Mouse (Mus musculus) hindbrain, embryonic 15.5 days (tissue): Measurements from ENCODE around the gene Bend3. TPM values are rescaled to one million over a fixed set of nuclear protein-coding genes. Genes with fewer than 3 reads are reported as not detected.

Source experiments
- ATAC-seq: fragments of 200-750 bp; cut with Nextera tagmentation; 2 replicates; pipeline ENCODE4 v1.8.0; 2017; ENCODE audit warnings: low read depth, moderate number of reproducible peaks, moderate TSS enrichment; ENCODE audit not compliant: low FRiP score
- H3K27ac ChIP-seq: fragments of 300-500 bp; sonication (generic); replicated peaks from 2 replicates; pipeline ENCODE4 v1.5.1; 2015; ENCODE audit warnings: mild to moderate bottlenecking, inconsistent platforms
- H3K27me3 ChIP-seq: fragments of 300-500 bp; sonication (generic); 2 replicates; pipeline ENCODE4 v1.6.1; 2015; ENCODE audit warnings: control low read depth, inconsistent platforms
- H3K36me3 ChIP-seq: fragments of 300-500 bp; sonication (generic); 2 replicates; pipeline ENCODE4 v1.6.1; 2015; ENCODE audit warnings: control low read depth, inconsistent platforms
- H3K4me1 ChIP-seq: fragments of 300-500 bp; sonication (generic); replicated peaks from 2 replicates; pipeline ENCODE4 v1.6.1; 2015; ENCODE audit warnings: control low read depth, inconsistent platforms
- H3K4me2 ChIP-seq: fragments of 300-500 bp; sonication (generic); 2 replicates; pipeline ENCODE4 v1.6.1; 2015; ENCODE audit warnings: moderate library complexity, mild to moderate bottlenecking, inconsistent platforms
- H3K4me3 ChIP-seq: fragments of 300-500 bp; sonication (generic); 2 replicates; pipeline ENCODE4 v1.5.1; 2015; ENCODE audit warnings: mild to moderate bottlenecking, inconsistent platforms
- H3K9ac ChIP-seq: fragments of 300-500 bp; sonication (generic); 2 replicates; pipeline ENCODE4 v1.6.1; 2015; ENCODE audit warnings: inconsistent platforms
- H3K9me3 ChIP-seq: fragments of 300-500 bp; sonication (generic); 2 replicates; pipeline ENCODE4 v1.6.1; 2016; ENCODE audit warnings: control low read depth, inconsistent platforms
- WGBS: fragments of 180-500 bp; shearing (Covaris S2); methylation state at CpG from one replicate; pipeline ENCODE4 v1.1.7; 2015; 5-methylcytosine and 5-hydroxymethylcytosine counted together
- polyA plus RNA-seq: library from polyadenylated mRNA; unstranded; fragments of >200 nt; fragmentation: Nextera tagmentation; extraction: Ambion mirVana; gene quantifications from 2 replicates; pipeline ENCODE4 v1.2.1, GENCODE M21; 2015

The Bend3 gene
- polyA plus RNA-seq, 1 experiment from 2014 or later: 4.3 TPM

DNA sequence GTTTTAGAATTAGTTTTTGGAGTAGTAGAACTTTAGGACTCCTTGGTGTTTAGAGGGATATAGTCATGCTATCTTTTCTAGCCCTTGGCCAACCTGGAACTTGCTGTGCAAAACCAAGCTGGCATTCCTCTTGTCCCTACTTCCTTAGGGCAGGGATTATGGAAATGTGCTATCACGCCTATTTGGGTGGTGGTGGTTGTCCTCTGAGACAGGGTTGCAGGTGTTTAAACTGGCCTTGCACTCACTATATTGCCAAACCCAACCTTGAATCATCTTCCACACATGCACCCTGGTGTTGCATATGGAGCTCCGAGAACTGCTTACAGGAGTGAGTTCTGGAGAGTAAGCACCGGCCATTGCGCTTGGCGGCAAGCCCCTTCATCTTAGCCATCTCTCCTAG, 3.4 kb downstream of the Bend3 start:
- H3K4me2 ChIP-seq: no peak overlapping the region
- H3K27me3 ChIP-seq: no peaks in the 10 kb centered on the region
- H3K9ac ChIP-seq: no peak overlapping the region
- WGBS: 84% methylated on average over 5 of the region's 5 CpGs
- H3K4me3 ChIP-seq: no peak overlapping the region
- H3K27ac ChIP-seq: no peak overlapping the region
- no peaks in the 10 kb centered on the region for H3K9me3 ChIP-seq
- no peak for ATAC-seq
- H3K36me3 ChIP-seq: no peaks in the 10 kb centered on the region
- H3K4me1 ChIP-seq: peaks cover 36% of the 10 kb centered on the region

DNA sequence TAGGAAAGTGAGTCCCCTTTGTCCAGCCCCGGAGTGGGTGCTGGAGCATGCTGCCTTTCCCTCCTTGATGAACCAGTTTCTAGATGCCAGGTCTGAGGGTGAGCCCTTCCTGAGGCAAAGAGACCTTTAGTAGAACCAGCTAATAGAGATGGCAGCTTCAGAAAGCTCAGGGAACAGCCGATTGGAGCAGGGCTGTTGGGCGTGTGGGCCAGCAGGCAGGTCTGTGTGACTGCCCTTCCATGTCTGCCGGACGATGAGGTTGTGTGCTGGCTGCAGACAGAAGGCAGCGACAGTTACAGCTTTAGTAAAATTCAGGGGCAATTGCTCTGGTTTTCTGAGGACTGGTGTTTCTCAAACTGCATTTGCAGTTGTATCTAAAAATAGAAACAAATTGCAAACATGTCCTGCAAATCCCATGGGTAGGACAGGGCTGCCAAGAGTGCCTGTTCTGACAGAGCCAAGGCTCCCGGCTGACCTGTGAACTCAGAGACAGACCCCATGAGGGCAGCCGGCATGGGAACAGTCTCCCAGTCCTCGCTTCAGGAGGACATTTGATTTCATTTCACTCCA, 4.9 kb downstream of the Bend3 start:
- H3K36me3 ChIP-seq: no peaks in the 10 kb centered on the region
- WGBS: 36% methylated on average over 9 of the region's 9 CpGs
- H3K4me3 ChIP-seq: no peak overlapping the region
- 0 out of 2 replicates have a peak overlapping the region, but pooled peaks have one; percentile 3 for H3K9ac ChIP-seq
- H3K9me3 ChIP-seq: no peaks in the 10 kb centered on the region
- no peaks in the 10 kb centered on the region for H3K27me3 ChIP-seq
- no peak overlapping the region; the same call in 1 of the 2 replicates for H3K27ac ChIP-seq
- peaks cover 26% of the 10 kb centered on the region for H3K4me1 ChIP-seq
- no peak for ATAC-seq
- no peak overlapping the region for H3K4me2 ChIP-seq

DNA sequence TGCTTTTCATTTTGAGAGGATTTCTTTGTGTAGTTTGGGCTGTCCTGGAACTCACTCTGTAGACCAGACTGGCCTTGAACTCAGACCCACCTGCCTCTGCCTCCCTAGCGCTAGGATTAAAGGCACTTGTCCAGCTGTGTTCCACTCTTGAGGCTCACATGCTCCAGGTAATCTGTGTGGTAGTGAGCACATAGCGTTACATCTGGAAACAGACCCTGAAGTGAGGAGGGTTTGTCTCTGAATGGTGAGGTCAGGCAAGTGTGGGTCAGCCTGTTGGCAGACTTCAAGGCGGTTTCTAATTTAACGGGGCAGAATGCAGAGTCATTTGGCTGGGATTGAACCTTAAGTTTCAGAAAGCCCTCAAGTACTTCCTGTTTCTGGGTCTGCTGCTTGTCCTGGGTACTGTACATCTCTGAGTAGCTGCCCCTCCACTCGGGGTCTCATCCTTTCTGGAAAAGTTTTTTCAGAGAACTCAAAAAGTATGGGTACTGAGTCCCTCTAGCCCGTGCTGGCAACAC, 7.2 kb downstream of the Bend3 start:
- Histone ChIP-seq H3K27me3 (no peaks in the 10 kb centered on the region), H3K4me3 (no peak overlapping the region), H3K36me3 (no peaks in the 10 kb centered on the region), H3K4me1 (peaks cover 16% of the 10 kb centered on the region), H3K9ac (no peak overlapping the region), H3K4me2 (no peak overlapping the region), H3K9me3 (no peaks in the 10 kb centered on the region), H3K27ac (no peak overlapping the region)
- WGBS: 94% methylated on average over 6 of the region's 6 CpGs
- no peak for ATAC-seq

DNA sequence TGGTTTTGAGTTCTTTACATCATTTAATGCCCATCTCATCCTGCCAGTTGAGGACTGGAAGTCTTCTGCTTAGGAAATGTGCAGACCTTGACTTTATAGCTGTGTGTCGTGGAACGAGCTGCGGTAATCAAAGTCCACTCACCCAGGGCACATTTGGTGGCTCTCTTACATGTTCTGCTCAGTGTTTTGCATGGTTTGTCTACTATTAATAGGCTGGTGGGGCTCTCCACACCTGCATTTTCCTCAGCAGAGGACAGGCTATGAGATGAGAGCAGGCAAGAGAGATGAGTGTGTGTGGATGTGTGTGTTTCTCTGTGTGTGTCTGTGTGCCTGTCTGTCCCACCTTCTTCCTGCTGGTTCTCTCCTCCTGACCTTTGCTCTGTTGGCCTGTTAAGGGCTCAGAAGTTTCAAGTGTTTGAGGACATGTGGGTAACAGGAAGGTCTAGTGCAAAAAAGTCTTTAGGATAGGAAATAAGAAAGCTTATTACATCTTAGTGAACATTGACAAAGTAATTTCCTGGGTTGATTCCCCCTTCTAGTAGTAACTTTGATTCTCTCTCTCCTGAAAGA, 8.9 kb downstream of the Bend3 start:
- Histone ChIP-seq H3K4me1 (peaks cover 12% of the 10 kb centered on the region), H3K9ac (no peak overlapping the region), H3K27ac (no peak overlapping the region), H3K4me2 (no peak overlapping the region), H3K9me3 (no peaks in the 10 kb centered on the region), H3K36me3 (no peaks in the 10 kb centered on the region), H3K27me3 (no peaks in the 10 kb centered on the region), H3K4me3 (no peak overlapping the region)
- WGBS: 83% methylated on average over 3 of the region's 3 CpGs
- ATAC-seq: no peak

DNA sequence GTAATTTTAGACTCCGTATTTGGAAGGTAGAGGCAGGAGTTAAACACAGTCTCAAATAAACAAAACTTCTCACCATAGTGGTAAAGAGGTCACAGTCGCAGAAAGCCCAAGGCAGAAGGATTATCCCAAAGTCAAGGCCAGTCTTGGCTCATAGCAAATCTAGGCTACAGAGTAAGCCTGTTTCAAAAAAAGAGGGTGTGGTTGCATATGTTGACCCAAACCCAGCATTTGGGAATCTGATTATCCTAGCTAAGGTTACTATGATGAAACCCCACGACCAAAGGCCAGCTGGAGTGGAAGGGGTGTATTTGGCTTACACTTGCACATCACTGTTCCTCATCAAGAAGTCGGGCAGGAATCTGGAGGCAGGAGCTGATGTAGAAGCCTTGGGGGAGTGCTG, 9.6 kb downstream of the Bend3 start:
- 88% methylated on average over 4 of the region's 4 CpGs for WGBS
- ATAC-seq: no peak
- H3K4me2 ChIP-seq: no peak overlapping the region
- no peaks in the 10 kb centered on the region for H3K9me3 ChIP-seq
- H3K4me3 ChIP-seq: no peak overlapping the region
- H3K27ac ChIP-seq: no peak overlapping the region
- no peak overlapping the region for H3K9ac ChIP-seq
- H3K27me3 ChIP-seq: no peaks in the 10 kb centered on the region
- H3K36me3 ChIP-seq: no peaks in the 10 kb centered on the region
- peaks cover 6% of the 10 kb centered on the region for H3K4me1 ChIP-seq

DNA sequence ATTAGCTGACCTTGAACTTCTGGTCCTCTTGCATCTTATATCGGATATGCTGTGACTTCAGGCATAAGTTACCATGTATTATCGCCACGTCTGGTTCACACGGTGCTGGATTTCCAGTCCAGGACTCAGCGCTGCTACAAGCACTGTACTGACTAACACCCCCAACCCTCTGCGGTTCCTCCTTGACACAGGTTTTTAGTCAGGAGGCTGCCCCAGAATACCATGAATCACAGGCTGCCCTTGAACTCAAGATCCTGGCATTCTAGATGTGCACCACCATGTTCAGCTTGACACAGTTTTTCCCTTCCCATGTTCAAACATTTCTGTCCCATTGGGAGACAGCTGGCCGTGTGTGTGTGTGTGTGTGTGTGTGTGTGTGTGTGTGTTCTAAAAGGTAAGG, 10.5 kb downstream of the Bend3 start:
- 93% methylated on average over 7 of the region's 7 CpGs for WGBS

DNA sequence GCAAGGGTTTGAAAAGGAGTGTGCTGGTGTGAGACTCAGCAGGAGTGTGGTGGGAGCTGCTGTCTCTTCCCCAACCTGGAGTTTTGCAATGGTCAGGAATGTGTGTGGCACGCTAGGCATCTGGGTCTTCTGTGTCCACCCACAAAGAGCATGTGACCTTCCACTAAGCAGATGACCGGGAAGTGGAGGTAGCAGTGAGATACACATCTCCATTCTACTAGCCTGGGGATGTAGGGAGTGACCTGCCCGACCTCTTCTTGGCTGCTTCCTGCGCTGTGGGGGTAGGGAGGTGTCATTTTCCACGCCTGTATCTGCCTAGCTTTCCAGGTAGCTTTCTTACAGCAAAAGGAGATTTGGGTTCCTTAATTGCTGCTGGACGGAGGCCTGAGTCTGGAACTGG, 10.9 kb downstream of the Bend3 start:
- 72% methylated on average over 6 of the region's 6 CpGs for WGBS
- Histone ChIP-seq H3K4me3 (no peak overlapping the region), H3K9me3 (no peaks in the 10 kb centered on the region), H3K27ac (no peak overlapping the region), H3K9ac (no peak overlapping the region), H3K27me3 (no peaks in the 10 kb centered on the region), H3K36me3 (no peaks in the 10 kb centered on the region), H3K4me2 (no peak overlapping the region), H3K4me1 (no peaks in the 10 kb centered on the region)
- ATAC-seq: no peak

More for the DNA sequence above, 10.5 kb downstream of the Bend3 start:
- no peaks in the 10 kb centered on the region for H3K36me3 ChIP-seq
- ATAC-seq: no peak
- no peaks in the 10 kb centered on the region for H3K27me3 ChIP-seq
- no peak overlapping the region for H3K9ac ChIP-seq
- no peaks in the 10 kb centered on the region for H3K9me3 ChIP-seq
- H3K4me3 ChIP-seq: no peak overlapping the region
- no peak overlapping the region for H3K4me2 ChIP-seq
- H3K4me1 ChIP-seq: no peaks in the 10 kb centered on the region
- no peak overlapping the region for H3K27ac ChIP-seq

DNA sequence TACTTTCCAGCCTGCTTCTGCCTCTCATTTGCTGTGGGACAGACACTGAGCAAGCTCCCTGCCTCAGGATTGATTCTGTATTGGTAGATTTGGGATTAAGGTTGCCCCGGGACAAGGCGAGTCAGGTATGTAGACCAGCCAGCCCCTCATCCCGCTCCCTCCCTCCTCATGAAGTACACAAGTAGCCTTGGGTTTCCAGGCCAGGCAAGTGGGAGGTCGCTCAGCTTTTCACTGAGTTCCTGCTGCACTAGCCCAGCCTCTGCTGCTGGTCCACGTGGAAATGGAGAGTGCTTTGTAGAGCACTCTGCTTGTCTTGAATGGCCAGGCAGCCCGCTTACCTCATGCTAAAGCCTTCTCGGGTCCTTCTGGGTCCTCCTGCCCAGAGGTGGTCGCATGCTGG, 11.4 kb downstream of the Bend3 start:
- H3K9ac ChIP-seq: no peak overlapping the region
- no peaks in the 10 kb centered on the region for H3K27me3 ChIP-seq
- H3K36me3 ChIP-seq: peaks cover 3% of the 10 kb centered on the region; the same call in 1 of the 2 replicates
- no peaks in the 10 kb centered on the region for H3K4me1 ChIP-seq
- no peak for ATAC-seq
- H3K27ac ChIP-seq: no peak overlapping the region
- WGBS: 77% methylated on average over 8 of the region's 8 CpGs
- H3K9me3 ChIP-seq: no peaks in the 10 kb centered on the region
- H3K4me2 ChIP-seq: no peak overlapping the region
- no peak overlapping the region for H3K4me3 ChIP-seq

DNA sequence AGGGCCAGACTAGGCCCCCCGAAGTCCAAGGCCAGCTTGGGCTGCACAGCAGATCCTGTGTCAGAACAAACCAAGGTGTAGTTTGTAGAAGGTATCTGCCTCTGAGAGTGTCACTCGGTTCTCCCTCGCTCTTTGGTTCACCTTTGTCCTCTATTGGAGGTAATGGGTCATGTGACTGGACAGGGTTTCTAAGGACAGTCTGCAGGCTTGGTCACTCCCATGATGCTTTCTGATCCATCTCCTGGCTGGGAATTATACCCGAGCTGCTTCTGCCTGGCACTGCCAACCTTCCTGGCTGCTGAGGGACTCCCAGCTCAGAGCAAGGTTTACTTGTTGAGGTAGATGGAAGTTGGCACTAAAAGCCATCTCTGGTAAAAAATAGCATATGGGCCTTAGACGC, 12.2 kb downstream of the Bend3 start:
- Histone ChIP-seq H3K36me3 (peaks cover 11% of the 10 kb centered on the region), H3K9ac (no peak overlapping the region), H3K4me1 (no peaks in the 10 kb centered on the region), H3K4me2 (no peak overlapping the region), H3K9me3 (no peaks in the 10 kb centered on the region), H3K4me3 (no peak overlapping the region), H3K27ac (no peak overlapping the region), H3K27me3 (no peaks in the 10 kb centered on the region)
- 84% methylated on average over 5 of the region's 5 CpGs for WGBS
- ATAC-seq: no peak

DNA sequence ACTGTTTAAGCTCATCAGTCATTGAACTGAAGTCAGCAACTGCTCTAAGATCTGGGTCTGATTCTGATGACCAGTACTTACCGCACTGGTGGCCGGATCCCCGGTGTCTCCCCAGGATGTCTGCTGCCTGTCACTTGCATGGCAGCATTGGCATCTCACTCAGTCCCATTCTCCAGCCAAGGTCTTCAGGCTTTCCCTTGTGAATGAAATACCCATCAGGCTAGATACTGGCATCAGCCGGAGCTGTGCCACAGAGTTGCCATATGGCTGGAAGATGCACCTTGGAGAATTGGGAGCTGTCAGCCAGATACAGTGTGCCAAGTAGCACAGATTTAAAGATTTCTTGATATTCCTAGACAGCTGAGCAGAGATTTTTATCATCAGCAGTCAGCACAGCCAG, 24.0 kb downstream of the Bend3 start:
- 86% methylated on average over 4 of the region's 4 CpGs for WGBS
- H3K9ac ChIP-seq: no peak overlapping the region
- no peak overlapping the region for H3K4me3 ChIP-seq
- no peaks in the 10 kb centered on the region for H3K4me1 ChIP-seq
- ATAC-seq: 0 out of 2 replicates have a peak, but pooled peaks have one; percentile 12
- no peaks in the 10 kb centered on the region for H3K9me3 ChIP-seq
- H3K27ac ChIP-seq: no peak overlapping the region
- H3K27me3 ChIP-seq: no peaks in the 10 kb centered on the region
- H3K4me2 ChIP-seq: no peak overlapping the region
- peaks cover 30% of the 10 kb centered on the region for H3K36me3 ChIP-seq

DNA sequence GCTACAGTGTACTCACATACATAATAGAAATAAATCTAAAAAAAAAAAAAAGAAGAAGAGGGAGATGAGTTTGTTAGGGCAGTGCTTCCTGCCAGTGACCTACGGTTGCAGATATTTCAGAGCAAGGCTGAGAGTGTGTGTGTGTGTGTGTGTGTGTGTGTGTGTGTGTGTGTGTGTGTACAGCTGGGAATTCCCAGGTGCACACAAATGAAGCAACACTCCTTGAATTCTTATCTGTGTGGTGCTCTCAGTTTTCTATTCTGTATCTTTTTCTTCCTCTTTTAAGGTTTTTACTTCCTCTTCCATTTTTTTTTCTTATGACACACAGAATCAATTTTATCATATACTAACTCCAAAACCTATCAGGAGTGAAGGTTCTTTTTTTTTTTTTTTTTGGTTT, 25.7 kb downstream of the Bend3 start:
- Histone ChIP-seq H3K27ac (no peak overlapping the region), H3K36me3 (peaks cover 20% of the 10 kb centered on the region), H3K4me2 (no peak overlapping the region), H3K9ac (no peak overlapping the region), H3K4me1 (no peaks in the 10 kb centered on the region), H3K27me3 (no peaks in the 10 kb centered on the region), H3K4me3 (no peak overlapping the region), H3K9me3 (no peaks in the 10 kb centered on the region)
- WGBS: 82% methylated on average over 1 of the region's 1 CpGs
- ATAC-seq: no peak

DNA sequence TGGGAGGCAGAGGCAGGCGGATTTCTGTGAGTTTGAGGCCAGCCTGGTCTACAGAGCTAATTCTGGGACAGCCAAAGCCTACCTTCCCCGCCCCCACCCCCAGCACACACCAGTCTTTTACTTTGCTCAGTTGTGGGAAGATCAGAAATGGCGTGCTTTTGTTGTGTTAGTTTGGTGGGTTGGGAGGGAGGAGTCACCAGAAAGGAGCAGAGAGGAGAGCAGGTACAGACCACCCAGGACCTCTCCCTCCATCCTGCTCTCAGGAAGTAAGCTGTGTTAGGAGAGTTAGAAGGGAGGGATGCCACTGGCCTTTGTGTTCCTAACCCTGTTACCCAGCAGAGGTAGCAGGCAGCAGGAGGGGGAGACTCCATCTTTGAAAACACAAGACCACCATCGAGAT, 28.4 kb downstream of the Bend3 start:
- Histone ChIP-seq H3K4me1 (no peaks in the 10 kb centered on the region), H3K9ac (no peak overlapping the region), H3K9me3 (no peaks in the 10 kb centered on the region), H3K27ac (no peak overlapping the region), H3K4me2 (no peak overlapping the region), H3K36me3 (peaks cover 27% of the 10 kb centered on the region), H3K27me3 (no peaks in the 10 kb centered on the region), H3K4me3 (no peak overlapping the region)
- WGBS: 69% methylated on average over 4 of the region's 4 CpGs
- ATAC-seq: no peak

DNA sequence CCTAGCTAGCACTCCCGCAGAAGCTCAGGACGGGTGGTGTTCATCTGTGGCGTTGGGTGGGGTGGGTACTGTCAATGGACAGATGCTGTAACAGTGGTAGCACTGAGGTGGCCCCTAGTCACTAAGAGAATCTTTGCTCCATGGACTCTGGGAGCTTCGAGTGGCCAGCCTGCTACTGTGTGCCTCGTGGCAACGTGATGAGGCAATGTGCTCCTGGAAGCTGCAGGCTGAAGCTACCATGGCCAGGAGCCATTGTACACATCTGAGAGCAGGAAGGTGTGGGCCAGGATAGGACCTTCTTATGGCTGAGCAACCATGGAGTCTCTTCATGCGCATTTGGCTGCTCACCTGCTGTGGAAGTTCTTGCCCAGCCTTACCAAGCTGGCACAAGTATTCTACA, 30.6 kb downstream of the Bend3 start:
- ATAC-seq: no peak
- H3K4me2 ChIP-seq: no peak overlapping the region
- no peak overlapping the region for H3K27ac ChIP-seq
- no peak overlapping the region for H3K9ac ChIP-seq
- no peak overlapping the region for H3K4me3 ChIP-seq
- no peaks in the 10 kb centered on the region for H3K9me3 ChIP-seq
- H3K4me1 ChIP-seq: no peaks in the 10 kb centered on the region
- H3K36me3 ChIP-seq: peaks cover 27% of the 10 kb centered on the region
- WGBS: 96% methylated on average over 7 of the region's 7 CpGs
- no peaks in the 10 kb centered on the region for H3K27me3 ChIP-seq
